Mouse (Mus musculus): ENCODE data around the gene Twsg1.
"Not testable (repeated sequence)": the region's sequence is repeated elsewhere in the genome, so short reads cannot be mapped to it uniquely, and the experiment has no call there.

The Twsg1 gene

GRCm38 (mm10) chr17:65950622-65951404 lies at the start of gene Twsg1:
Twsg1 (minus strand) TSS chr17:65951226.
- peak; percentile 90 for DNase-seq (ENCODE audit: extremely low spot score)

- DNase-seq (ENCODE audit: extremely low spot score) = no peak
Measured at GRCm38 (mm10) chr17:65988151-65988820, 37.3 kb upstream of the Twsg1 start.

DNA sequence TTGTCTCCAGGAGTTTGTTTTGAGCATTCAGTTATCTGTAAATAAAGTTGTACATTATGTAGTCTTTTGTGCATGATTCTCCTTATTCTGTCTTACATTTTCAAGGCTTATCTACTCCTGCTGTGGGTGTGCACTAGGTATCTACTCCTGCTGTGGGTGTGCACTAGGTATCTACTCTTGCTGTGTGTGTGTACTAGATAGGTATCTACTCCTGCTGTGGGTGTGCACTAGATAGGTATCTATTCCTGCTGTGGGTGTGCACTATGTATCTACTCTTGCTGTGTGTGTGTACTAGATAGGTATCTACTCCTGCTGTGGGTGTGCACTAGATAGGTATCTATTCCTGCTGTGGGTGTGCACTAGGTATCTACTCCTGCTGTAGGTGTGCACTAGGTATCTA lies 25.7 kb upstream of the Twsg1 start:
- DNase-seq (ENCODE audit: extremely low spot score) = not testable (repeated sequence)

GRCm38 (mm10) chr17:65967751-65968150 lies 16.7 kb upstream of the Twsg1 start:
- no peak for DNase-seq (ENCODE audit: extremely low spot score)

- no peak for DNase-seq (ENCODE audit: extremely low spot score)
Measured at GRCm38 (mm10) chr17:65962263-65962662, 11.2 kb upstream of the Twsg1 start.

- no peak for DNase-seq (ENCODE audit: extremely low spot score)
Measured at GRCm38 (mm10) chr17:65961606-65962136, 10.6 kb upstream of the Twsg1 start.

DNA sequence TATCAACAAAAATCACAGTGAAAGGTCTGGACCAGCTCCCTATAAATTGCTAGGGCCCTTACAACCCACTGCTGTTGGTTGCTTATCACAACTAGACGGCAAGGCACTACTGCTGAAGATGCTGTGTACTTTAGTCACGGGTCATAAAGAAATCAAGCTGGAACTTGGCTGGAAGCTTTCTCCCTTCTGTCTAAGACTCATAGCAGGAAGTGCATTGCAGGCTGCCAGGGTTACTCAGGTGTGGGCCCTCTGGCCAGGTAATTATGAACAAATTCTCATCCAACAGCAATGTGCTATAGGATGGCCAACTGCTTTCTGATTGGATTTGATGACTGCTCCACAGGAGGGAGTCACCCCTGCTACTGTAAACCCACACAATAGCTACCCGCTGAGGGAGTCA lies 8.0 kb upstream of the Twsg1 start:
- DNase-seq (ENCODE audit: extremely low spot score) = no peak

- DNase-seq (ENCODE audit: extremely low spot score) = no peak
Measured at GRCm38 (mm10) chr17:65958366-65958765, 7.3 kb upstream of the Twsg1 start.

DNA sequence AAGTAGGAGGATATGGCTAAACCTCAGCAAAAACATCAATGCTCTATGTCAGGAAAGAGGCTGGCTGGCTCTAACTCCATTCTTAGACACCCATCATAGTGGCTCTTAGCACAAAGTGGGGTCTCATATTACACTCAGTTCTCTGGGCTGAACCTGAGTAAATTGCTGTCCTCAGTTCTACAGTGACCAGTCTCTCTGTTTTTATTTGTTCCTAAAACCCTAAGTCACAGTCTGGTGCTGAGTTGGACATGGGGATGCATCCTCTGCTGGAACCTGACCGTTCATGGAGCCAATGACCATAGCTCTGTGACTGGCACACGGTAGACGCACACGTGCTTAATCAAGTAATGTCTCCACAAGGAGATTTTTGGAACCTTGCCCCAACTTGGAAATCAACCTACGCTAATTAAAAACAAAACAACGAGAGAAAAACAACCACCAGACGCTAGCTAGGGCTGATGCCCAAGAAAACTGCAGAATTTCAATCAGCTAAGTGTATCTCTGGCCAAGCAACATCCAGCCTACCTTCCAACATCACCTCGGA lies 6.8 kb upstream of the Twsg1 start:
- no peak for DNase-seq (ENCODE audit: extremely low spot score)

DNA sequence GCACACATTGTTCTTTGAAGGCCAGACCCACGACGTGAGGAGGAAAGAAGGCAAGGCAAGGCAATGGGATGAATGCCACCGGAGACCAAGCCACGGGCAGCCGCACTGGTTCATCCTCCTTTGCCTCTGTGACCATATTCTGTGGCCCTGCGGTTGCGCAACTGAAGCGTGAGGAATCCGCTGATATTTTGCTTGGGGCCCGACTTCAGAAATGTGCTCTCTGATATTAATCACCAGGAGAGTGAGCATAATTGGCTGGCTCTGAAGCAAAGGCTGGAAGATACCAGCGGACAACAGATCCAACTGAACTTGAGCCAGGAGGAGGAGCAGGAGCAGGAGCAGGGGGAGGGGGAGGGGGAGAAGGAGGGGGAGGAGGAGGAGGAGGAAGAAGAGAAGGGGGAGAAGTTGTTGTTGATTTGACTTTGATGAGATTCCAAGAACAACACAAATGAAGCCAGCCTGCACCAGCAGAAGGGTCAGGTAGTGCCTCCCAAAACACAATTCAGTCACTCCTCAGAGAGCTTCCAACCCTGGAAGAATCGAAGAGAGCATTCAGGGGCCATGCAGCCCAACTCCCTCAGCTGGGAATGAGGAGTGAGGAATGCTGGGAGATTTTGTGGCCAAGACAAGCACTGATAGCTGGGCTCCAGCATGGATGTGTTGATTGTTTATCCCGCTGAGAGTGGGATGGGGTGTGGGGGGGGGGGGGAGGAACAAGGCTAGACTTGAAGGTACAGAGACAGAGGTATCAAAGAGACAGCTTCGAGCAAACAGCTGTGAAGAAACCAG lies 6.2 kb upstream of the Twsg1 start:
- DNase-seq (ENCODE audit: extremely low spot score) = no peak

- DNase-seq (ENCODE audit: extremely low spot score) = no peak
Measured at GRCm38 (mm10) chr17:65956140-65956539, 5.1 kb upstream of the Twsg1 start.

GRCm38 (mm10) chr17:65953959-65954358 lies 2.9 kb upstream of the Twsg1 start:
- DNase-seq (ENCODE audit: extremely low spot score) = no peak

DNA sequence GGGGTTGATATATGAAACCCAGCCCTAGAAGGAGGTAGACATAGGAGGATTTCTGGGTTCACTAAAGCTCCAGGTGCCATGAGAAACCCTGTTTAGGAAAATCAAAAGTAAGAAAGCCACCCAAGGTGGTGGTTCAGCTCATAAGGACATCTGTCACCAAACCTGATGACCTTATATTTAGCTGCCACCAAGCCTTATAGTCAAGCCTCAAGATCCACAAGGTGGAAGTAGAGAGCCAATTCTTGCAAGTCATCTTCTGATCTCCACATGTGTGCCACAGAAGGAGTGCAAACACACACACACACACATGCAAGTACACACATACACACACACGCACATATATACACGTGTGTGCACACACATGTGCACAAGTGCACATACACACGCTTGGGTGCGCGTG lies 1.1 kb upstream of the Twsg1 start:
- no peak for DNase-seq (ENCODE audit: extremely low spot score)

DNA sequence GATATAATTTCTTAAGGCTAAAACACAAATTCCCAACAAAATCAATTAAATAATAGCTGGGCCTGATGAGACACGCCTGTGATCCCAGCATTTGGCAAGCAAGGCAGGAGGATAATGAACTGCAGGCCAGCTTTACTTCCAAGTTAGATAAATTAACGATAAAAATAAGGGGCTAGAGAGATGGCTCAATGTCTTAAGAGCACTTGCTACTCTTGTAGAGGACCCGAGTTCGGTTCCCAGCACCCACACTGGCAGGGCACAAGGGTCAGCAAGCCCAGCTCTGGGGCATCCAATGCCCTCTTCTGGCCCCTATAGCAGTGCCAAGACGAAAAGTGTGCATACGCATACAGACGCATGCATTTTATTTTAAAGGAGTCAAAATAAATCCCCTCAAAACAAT lies 843 bp downstream of the Twsg1 start:
- DNase-seq (ENCODE audit: extremely low spot score) = no peak

DNA sequence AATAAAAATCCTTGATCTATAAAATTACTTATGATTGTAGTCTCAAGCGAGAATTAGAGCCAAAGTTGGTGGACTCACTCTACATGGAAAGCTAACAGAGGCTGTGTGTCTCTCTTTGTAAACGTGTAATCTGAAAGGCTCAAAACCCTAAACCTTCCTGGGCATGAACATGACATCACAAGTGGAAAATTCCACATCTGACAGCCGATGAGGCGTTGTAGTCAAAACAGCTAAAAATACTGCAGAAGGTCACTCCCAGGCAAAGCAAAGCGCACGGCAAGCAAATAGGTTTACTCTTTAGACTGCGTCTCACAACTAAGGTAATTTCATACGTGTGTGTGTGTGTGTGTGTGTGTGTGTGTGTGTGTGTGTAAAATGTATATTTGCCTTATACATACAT lies 3.7 kb downstream of the Twsg1 start:
- DNase-seq (ENCODE audit: extremely low spot score) = no peak

GRCm38 (mm10) chr17:65945420-65945819 lies 5.6 kb downstream of the Twsg1 start:
- no peak for DNase-seq (ENCODE audit: extremely low spot score)

- no peak for DNase-seq (ENCODE audit: extremely low spot score)
Measured at GRCm38 (mm10) chr17:65942394-65942793, 8.6 kb downstream of the Twsg1 start.

DNA sequence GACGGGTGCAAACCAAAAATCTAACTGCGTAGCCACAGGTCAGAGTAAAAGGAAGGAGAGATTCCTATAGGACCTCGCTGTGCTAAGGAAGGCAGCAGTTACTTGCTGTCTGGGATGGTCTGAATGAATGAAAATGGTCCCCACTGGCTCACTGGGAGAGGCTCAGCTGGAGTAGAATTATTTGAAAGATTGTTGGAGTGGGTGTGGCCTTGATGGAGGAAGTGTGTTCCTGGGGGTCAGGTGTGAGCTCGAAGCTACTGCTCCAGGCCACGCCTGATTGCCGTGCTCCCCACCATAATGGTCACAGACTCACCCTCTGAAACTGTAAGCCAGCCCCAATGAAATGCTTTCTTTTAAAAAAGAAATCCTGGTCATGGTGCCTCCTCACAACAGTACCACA lies 9.8 kb downstream of the Twsg1 start:
- no peak for DNase-seq (ENCODE audit: extremely low spot score)

- DNase-seq (ENCODE audit: extremely low spot score) = no peak
Measured at GRCm38 (mm10) chr17:65940221-65940620, 10.8 kb downstream of the Twsg1 start.

DNA sequence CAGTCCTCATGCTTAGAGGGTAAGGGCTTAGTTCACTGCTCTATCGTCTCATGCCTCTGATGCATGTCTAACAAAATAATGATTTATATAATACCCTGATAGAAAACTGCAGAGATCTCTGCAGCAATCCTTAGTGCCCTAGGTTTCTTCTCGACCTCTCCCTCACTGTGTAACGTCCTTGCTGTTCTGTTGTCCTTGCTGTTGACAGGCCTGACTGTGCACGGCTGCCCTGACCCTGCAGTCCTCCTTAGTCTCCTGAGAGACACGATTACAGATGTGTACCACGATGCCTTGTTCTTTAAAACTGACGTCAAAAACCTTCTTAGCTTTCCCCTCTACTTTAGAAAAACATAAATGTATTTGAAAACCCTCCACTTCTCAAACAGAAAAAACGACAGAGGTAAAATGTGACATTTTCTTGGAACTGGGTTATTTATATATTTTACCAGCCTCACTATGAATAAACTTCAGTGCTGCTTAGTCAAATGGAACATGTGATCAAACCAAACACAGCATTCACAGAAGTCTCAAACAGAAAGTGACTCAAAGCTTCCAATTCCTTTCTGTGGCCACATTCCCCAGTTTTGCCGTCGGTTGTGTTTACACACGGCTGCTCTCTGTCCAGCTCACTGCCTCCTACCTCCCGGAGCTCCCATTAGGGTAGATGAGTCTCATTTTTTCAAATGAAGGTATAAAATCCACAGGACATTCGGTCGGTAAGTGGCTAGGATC lies 11.4 kb downstream of the Twsg1 start:
- DNase-seq (ENCODE audit: extremely low spot score) = no peak

- DNase-seq (ENCODE audit: extremely low spot score) = no peak
Measured at GRCm38 (mm10) chr17:65937671-65938070, 13.4 kb downstream of the Twsg1 start.
